Mouse (Mus musculus): ENCODE results near the gene Skap2. TPM values are rescaled to one million over a fixed set of nuclear protein-coding genes. Genes with fewer than 3 reads are reported as not detected.

Gene Skap2
- total and polyA plus RNA-seq, 3 experiments: 5.0 to 8.9 (median 8.6) TPM

DNA sequence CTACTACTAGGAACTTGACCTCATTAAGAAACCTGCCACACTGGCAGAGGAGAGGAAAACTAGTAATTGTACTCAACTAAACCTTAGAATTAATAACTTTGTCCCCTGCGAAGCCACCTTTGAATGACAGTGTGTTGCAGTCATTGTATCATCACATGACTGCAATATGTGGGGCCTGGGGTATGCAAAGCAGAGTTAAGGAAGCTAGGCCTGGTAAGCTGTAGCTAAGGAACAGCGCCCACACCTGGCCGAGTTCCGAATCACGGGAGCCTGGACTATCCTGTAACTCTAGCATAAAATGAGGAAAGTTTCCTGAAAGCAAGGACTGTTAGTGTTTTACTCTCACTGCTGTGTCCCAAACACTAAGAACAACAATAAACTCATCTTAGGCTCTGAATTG, 33.2 kb upstream of the Skap2 start:
- peak; percentile 40 for TF ChIP-seq CTCF (IDR thresholded peaks at IDR 0.05)
- no peak for TF ChIP-seq EP300 (IDR thresholded peaks at IDR 0.05; ENCODE audit: insufficient read depth, low read depth, low read length)
- no peak for TF ChIP-seq POLR2A (IDR thresholded peaks at IDR 0.05; ENCODE audit: insufficient read depth, low read depth, low read length)
- DNase-seq: no peak
- intact Hi-C loops (cut with DNase I): no loop called here

DNA sequence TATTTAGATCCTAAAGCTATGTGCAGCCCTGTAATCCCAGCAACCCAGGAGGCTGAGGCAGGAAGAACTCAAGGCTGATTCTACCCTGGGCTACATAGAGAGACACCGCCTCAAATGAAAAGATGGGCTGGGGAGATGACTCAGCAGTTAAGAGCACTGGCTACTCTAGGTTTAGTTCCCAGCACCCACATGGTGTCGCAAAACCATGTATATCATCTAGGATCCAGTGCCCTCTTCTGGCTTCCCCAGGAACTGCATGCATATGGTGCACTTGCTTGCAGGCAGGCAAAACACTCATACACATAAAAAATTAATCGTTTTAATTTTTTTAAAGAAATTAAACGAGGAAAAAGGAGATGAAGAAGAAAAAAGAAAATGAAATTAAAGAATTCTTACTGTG, 23.7 kb upstream of the Skap2 start:
- no peaks in the 10 kb centered on the region for H3K27me3 ChIP-seq (ENCODE audit: control insufficient read depth, insufficient read depth, low read length)
- H3K79me2 ChIP-seq (replicated peaks; ENCODE audit: control insufficient read depth, insufficient read depth, low read length): no peaks in the 10 kb centered on the region
- H3K27ac ChIP-seq: no peak overlapping the region
- no peak overlapping the region for H3K4me3 ChIP-seq
- H3K9ac ChIP-seq (ENCODE audit: low read depth, low read length): no peak overlapping the region
- H3K36me3 ChIP-seq (ENCODE audit: control insufficient read depth, insufficient read depth, low read length): no peaks in the 10 kb centered on the region
- intact Hi-C loops (cut with DNase I): no loop called here
- no peaks in the 10 kb centered on the region; the same call in none of the 2 replicates for H3K4me1 ChIP-seq (ENCODE audit: control insufficient read depth, insufficient read depth, low read length)
- no peak for DNase-seq
- TF ChIP-seq CTCF (IDR thresholded peaks at IDR 0.05): peak; percentile 56
- no peak for TF ChIP-seq POLR2A (IDR thresholded peaks at IDR 0.05; ENCODE audit: insufficient read depth, low read depth, low read length)
- TF ChIP-seq EP300 (IDR thresholded peaks at IDR 0.05; ENCODE audit: insufficient read depth, low read depth, low read length): no peak
- WGBS: 81% methylated on average over 4 of the region's 4 CpGs

More for the DNA sequence above, 33.2 kb upstream of the Skap2 start:
- WGBS: 71% methylated on average over 5 of the region's 5 CpGs
- Histone ChIP-seq H3K4me1 (ENCODE audit: control insufficient read depth, insufficient read depth, low read length) (no peaks in the 10 kb centered on the region), H3K9ac (ENCODE audit: low read depth, low read length) (no peak overlapping the region), H3K27ac (no peak overlapping the region), H3K4me3 (no peak overlapping the region), H3K36me3 (ENCODE audit: control insufficient read depth, insufficient read depth, low read length) (no peaks in the 10 kb centered on the region), H3K79me2 (replicated peaks; ENCODE audit: control insufficient read depth, insufficient read depth, low read length) (no peaks in the 10 kb centered on the region), H3K27me3 (ENCODE audit: control insufficient read depth, insufficient read depth, low read length) (no peaks in the 10 kb centered on the region)

DNA sequence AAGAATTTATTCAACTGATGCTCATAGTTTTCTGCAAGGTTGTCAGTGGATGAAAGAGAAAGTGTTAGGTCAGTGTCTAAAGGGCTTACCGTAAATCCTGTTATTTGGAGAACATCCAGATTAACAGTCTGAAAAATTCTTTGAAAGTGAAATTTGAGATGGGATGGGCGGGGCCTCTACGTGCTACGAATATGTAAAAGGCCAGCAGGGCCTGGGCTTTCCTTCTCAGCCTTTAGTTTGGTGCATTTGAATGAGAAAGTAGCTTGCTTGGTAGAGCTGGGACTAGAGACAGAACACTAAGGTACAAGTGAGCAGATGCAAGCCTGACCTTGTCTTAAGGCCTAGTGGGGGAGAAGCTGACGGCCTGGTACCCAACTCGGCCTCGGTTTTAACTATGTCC, 18.8 kb upstream of the Skap2 start:
- DNase-seq: no peak

DNA sequence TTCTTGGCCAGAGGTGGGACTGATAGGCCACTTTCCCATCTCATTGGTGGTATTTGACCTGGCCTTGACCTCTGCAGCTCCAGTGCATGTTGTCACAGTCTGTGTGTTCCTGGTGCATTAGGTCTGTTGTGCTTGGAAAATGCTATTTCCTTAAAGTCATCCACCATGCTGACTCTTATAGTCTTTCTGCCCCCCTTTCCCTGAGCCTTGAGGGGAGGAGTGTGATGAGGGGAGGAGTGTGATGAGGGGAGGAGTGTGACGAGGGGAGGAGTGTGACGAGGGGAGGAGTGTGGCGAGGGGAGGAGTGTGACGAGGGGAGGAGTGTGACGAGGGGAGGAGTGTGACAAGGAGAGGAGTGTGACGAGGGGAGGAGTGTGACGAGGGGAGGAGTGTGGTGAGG, 15.8 kb upstream of the Skap2 start:
- WGBS: 92% methylated on average over 7 of the region's 7 CpGs
- intact Hi-C loops (cut with DNase I): no loop called here
- H3K79me2 ChIP-seq (replicated peaks; ENCODE audit: control insufficient read depth, insufficient read depth, low read length): no peaks in the 10 kb centered on the region
- H3K27me3 ChIP-seq (ENCODE audit: control insufficient read depth, insufficient read depth, low read length): no peaks in the 10 kb centered on the region
- H3K36me3 ChIP-seq (ENCODE audit: control insufficient read depth, insufficient read depth, low read length): no peaks in the 10 kb centered on the region
- TF ChIP-seq EP300 (IDR thresholded peaks at IDR 0.05; ENCODE audit: insufficient read depth, low read depth, low read length) (no peak), CTCF (IDR thresholded peaks at IDR 0.05) (no peak)
- H3K4me1 ChIP-seq (ENCODE audit: control insufficient read depth, insufficient read depth, low read length): no peaks in the 10 kb centered on the region; the same call in 1 of the 2 replicates
- no peak overlapping the region for H3K9ac ChIP-seq (ENCODE audit: low read depth, low read length)
- H3K4me3 ChIP-seq: no peak overlapping the region
- DNase-seq: no peak
- H3K27ac ChIP-seq: no peak overlapping the region

More for the DNA sequence above, 18.8 kb upstream of the Skap2 start:
- intact Hi-C loops (cut with DNase I): no loop called here
- Histone ChIP-seq H3K79me2 (replicated peaks; ENCODE audit: control insufficient read depth, insufficient read depth, low read length) (no peaks in the 10 kb centered on the region), H3K4me3 (no peak overlapping the region), H3K27ac (no peak overlapping the region), H3K36me3 (ENCODE audit: control insufficient read depth, insufficient read depth, low read length) (no peaks in the 10 kb centered on the region), H3K27me3 (ENCODE audit: control insufficient read depth, insufficient read depth, low read length) (no peaks in the 10 kb centered on the region), H3K4me1 (ENCODE audit: control insufficient read depth, insufficient read depth, low read length) (no peaks in the 10 kb centered on the region; the same call in none of the 2 replicates), H3K9ac (ENCODE audit: low read depth, low read length) (no peak overlapping the region)
- WGBS: 67% methylated on average over 7 of the region's 7 CpGs
- TF ChIP-seq CTCF (IDR thresholded peaks at IDR 0.05): no peak
- TF ChIP-seq POLR2A (IDR thresholded peaks at IDR 0.05; ENCODE audit: insufficient read depth, low read depth, low read length): no peak
- no peak for TF ChIP-seq EP300 (IDR thresholded peaks at IDR 0.05; ENCODE audit: insufficient read depth, low read depth, low read length)

DNA sequence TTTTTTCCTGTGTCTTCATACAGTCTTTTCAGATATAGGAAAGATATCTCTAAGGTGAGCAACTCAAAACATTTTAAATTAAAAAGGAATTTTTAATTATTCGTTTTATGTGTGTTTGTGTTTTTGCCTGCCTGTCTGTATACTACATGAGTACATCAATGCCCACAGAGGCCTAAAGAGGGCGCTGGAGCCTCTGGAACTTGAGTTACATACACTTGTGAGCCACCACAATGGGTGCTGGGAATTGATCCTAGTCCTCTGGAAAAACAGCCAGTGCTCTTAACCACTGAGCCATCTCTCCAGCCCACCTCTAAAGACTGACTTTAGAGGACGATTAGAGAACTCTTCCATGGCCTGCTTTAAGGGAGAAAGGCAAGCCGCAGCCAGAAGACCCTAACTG, 14.8 kb upstream of the Skap2 start:
- no peak for TF ChIP-seq POLR2A (IDR thresholded peaks at IDR 0.05; ENCODE audit: insufficient read depth, low read depth, low read length)
- no peak for TF ChIP-seq CTCF (IDR thresholded peaks at IDR 0.05)
- no peak for TF ChIP-seq EP300 (IDR thresholded peaks at IDR 0.05; ENCODE audit: insufficient read depth, low read depth, low read length)
- Histone ChIP-seq H3K27me3 (ENCODE audit: control insufficient read depth, insufficient read depth, low read length) (no peaks in the 10 kb centered on the region), H3K4me1 (ENCODE audit: control insufficient read depth, insufficient read depth, low read length) (no peaks in the 10 kb centered on the region; the same call in 1 of the 2 replicates), H3K79me2 (replicated peaks; ENCODE audit: control insufficient read depth, insufficient read depth, low read length) (no peaks in the 10 kb centered on the region), H3K27ac (no peak overlapping the region), H3K4me3 (no peak overlapping the region), H3K9ac (ENCODE audit: low read depth, low read length) (no peak overlapping the region), H3K36me3 (ENCODE audit: control insufficient read depth, insufficient read depth, low read length) (no peaks in the 10 kb centered on the region)
- no peak for DNase-seq
- intact Hi-C loops (cut with DNase I): no loop called here
- 85% methylated on average over 4 of the region's 4 CpGs for WGBS

DNA sequence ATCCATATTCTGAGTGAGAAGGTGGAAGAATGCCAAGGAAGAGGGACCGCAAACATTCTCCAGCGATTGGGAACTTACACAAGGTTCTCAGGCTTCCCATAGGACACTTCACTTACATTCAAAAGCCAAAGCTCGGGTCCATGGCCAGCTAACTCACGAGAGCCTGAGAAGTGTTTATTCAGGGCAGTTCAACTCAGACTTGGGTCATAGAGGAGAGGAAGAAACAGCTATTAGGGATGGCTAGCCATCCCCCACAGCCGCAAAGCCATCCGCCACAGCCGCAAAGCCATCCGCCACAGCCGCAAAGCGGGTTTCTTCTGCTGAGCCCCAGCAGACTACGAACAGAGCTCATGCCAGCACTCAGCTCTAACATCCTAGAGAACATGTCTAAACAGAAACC, 13.9 kb upstream of the Skap2 start:
- Histone ChIP-seq H3K27me3 (ENCODE audit: control insufficient read depth, insufficient read depth, low read length) (no peaks in the 10 kb centered on the region), H3K4me3 (no peak overlapping the region), H3K9ac (ENCODE audit: low read depth, low read length) (no peak overlapping the region), H3K4me1 (ENCODE audit: control insufficient read depth, insufficient read depth, low read length) (no peaks in the 10 kb centered on the region), H3K79me2 (replicated peaks; ENCODE audit: control insufficient read depth, insufficient read depth, low read length) (no peaks in the 10 kb centered on the region), H3K27ac (no peak overlapping the region), H3K36me3 (ENCODE audit: control insufficient read depth, insufficient read depth, low read length) (no peaks in the 10 kb centered on the region)
- intact Hi-C loops (cut with DNase I): no loop called here
- no peak for TF ChIP-seq EP300 (IDR thresholded peaks at IDR 0.05; ENCODE audit: insufficient read depth, low read depth, low read length)
- no peak for TF ChIP-seq CTCF (IDR thresholded peaks at IDR 0.05)
- TF ChIP-seq POLR2A (IDR thresholded peaks at IDR 0.05; ENCODE audit: insufficient read depth, low read depth, low read length): no peak
- DNase-seq: no peak
- WGBS: 64% methylated on average over 11 of the region's 11 CpGs

All from heart, adult 2 months (tissue).